Mouse (Mus musculus): ENCODE results near the gene Ppp3ca.

GRCm38 (mm10) chr3:136849035-136849434 lies 179.1 kb downstream of the Ppp3ca start:
- TF ChIP-seq CTCF (IDR thresholded peaks at IDR 0.05; ENCODE audit: extremely low read depth, insufficient read depth, low read length), result no peak
- no peak for TF ChIP-seq POLR2A (IDR thresholded peaks at IDR 0.05; ENCODE audit: extremely low read depth, insufficient read depth, low read length)
